Mouse (Mus musculus) ZHBTc4 (cell line): ENCODE results near the gene 9130230L23Rik.
A peak's percentile ranks its signal among the peaks of the same experiment; 100 is the strongest.

ENCODE experiments used
- DNase-seq: peaks from one replicate; pipeline ENCODE4 v3.0.0-alpha.2; 2011; ENCODE audit warnings: low read depth, low spot score

9130230L23Rik gene

DNA sequence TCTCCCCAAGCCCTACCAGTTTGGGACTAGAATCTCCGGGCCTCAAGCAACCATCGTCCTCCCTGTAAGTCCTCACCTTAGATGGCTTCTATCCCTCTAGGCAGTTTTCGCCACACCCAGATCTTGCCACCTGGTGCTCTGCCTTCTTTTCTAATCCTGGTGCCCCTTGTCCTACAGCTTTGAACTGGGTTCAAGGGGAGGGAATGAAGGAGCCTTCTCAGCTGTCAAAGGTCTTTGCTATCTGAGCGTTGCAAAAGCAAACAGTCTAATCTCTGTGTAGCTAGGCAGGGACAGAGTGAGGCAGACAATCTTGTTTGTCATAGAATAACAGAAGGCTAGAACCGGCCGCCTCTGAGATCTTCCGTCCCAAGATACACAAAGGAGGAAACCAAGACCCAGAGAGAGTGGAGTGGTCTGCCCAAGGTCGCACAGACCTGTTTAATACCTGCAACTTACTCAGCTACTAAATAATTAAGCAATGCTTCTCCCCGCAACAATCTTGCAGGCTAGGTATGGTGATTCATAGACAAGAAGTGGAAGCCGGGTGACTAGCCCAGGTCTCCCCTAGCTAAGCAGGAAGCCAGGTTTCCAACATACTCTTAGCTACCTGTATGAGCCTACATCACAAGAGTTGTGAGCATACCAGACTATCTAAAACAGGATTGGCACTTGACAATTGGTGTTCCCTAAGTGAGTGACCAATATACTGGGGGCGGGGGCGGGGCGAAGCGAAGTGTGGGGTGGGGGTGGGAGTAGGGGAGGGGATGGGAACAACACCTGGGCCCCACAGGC is at the start of gene 9130230L23Rik:
9130230L23Rik (minus strand) TSS at position 152 of the 792 bp plus-strand sequence.
- no peak for DNase-seq

DNA sequence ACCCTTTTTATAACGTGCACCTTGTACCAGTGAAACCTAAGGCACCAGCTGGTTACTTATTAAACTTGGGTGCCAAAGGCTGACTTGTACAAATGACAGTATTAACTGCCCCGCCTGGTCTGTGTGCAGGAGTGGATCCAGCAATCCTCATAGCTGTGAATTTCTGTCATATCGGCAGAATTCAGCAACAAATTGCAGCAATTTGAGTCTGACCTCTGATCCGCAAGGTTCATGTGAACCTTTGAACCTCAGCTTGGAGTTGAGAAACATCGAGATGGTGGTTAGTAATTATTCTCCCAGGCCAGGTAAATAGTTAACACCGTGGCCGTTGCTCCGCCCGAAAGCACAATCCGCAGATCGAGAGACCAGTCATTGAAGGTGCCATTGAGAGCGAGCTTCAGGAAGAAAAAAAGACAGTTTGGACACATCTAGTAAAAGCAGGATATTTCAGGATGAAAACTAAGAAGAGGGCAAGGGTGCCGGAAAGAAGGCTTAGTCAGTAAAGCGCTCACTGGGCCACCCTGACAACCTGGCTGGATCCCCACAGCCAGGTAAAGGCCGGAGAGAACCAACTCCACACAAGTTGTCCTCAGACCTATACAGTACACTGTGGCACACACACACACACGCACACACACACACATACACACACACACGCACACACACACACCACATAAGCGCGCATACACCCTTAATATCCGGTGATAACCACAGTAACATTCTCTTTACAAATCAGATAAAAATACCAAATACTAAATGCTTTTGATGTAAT is 48.9 kb upstream of the 9130230L23Rik start:
- no peak for DNase-seq

DNA sequence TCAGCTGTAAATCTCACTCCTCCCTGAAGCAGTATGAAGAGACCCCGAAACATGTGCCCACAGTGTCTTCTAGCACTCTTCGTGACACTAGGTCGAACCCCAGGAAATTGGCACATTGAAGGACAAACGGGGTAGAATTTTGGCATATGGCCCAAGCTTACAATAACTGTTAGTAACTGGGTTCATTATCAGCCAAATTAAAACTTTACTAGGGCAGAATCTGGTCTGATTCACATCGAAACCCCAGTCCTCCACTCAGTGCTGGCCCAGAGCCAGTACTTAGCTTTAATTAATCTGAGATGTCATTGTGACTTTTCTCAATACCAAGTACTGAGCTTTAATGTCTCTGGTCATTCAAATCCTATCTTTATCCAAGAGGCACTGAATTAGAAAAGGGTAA is 46.8 kb upstream of the 9130230L23Rik start:
- no peak for DNase-seq

- DNase-seq: no peak
Observed at GRCm38 (mm10) chr5:66046356-66046755, 42.3 kb upstream of the 9130230L23Rik start.

DNA sequence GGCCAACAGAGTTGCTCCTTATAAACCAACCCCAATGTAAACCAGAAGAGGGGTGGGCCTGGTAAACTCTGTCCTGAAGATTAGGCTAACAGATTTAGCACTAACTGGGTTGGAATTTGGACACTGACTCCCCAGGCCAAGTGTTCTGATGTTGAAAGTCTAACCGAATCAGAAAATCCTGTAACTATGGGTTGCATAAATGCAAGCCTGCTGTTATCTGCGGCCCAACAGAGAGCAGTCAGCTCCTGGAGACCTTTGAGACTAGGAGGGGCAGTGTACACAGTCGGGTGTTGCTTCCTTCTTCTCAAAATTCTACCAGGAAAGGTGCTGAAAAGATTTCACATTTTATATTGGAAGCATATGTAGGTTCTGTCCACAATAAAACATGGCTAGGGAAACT is 39.8 kb upstream of the 9130230L23Rik start:
- DNase-seq: no peak

DNA sequence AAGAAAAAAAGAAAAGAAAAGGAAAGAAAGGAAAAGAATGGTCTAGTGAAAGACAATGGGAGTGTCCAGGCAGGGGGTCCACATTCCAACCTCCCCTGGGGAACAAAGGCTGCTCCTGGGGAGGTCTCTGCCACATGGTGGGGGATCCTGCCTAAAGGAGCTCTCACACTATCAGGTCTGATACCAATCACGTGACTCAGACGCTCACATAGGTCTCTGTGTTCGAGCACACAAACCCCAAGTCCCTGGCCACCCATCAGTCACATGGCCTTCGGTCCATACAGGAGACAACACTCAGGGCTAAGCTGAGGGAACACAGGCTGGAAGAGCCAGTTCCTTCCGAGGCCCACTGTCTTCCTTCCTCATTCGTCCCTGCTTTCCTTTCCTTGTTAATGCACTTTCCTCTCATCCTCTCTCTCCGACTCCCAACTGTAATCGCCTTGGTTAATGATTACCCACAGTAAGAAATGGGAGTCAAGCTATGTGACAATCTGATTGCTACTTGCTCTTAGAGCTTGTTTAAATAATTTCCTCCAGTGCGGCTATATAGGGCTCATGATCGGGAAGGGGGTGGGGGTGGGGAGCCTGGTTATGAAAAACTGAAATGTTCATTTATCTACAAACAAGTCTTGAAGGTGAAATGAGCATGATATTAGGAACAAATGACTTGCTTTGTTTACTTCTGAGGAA is 38.7 kb upstream of the 9130230L23Rik start:
- peak; percentile 74 for DNase-seq

DNA sequence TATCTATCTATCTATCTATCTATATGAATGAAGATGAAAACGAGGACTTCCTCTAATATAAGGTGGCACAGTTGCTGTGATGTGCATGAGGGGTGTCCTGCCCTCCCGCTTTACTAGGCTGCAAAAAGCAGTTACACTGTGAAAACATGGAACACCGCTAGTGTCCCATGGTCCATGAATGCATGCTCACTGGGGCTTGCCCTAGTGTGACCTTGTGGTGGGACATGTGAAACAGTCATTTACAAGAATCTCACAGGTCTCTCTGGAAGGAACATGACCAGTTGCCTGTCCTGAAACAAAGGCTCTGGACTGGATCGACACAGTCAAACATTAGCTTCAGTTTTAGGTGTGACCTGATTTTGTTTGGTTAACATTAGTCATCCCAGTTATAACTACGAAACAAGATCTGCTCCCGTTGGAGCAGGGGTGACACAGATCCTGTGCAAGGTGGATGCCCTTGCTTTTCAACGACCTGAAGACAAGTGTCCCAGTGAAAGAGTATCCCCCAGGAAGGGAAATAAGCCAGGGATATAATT is 36.7 kb upstream of the 9130230L23Rik start:
- no peak for DNase-seq

GRCm38 (mm10) chr5:66039813-66040212 is 35.7 kb upstream of the 9130230L23Rik start:
- DNase-seq: no peak

GRCm38 (mm10) chr5:66037066-66037465 is 33.0 kb upstream of the 9130230L23Rik start:
- no peak for DNase-seq

DNA sequence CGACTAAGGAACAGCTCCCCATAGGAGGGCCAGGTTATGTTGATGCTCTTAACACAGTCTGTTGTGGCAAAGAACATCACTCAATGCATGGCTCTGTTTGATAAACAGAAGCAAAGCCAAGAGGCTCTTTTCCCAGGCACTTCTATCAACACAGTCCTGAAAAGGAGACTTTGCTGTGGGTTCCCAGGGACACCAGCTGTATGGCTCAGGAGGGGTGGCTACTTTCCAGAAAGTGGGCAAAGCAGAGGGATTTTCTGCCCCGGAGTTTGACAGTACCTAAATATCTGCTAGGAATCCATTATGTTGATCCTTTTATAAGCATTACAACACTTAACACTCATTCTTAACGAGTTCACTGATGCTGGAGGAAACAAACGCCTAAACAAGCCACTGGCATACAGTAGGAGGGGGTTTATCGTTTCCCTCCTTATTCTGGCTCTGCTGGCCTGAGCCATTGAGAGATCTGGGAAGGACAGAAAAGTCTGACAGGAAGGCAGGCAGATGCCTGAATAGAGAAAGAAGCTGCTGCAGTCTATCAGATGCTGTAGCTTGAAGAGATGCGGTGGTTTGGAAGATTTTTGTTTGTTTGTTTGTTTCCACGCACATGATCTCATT is 32.5 kb upstream of the 9130230L23Rik start:
- DNase-seq: no peak

GRCm38 (mm10) chr5:66034375-66035195 is 30.5 kb upstream of the 9130230L23Rik start:
- peak; percentile 46 for DNase-seq

DNA sequence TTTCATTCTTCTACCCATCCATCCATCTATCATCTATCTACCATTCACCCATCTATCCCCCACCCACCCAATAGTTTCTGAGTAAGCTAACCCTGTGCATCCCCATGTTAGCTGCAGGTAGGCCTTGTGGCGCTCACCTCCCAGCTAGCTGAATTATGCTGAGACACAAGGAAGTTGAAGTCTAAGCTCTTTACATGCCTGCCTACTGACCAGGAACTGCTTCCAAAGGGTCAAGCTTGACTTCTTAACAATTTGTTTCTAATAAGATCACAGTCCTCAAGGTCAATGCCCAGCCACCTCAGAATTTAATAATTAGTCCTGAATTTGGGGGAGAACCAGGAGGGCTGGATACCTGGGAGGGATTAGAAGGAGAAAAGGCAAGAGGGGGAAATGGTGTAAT is 28.7 kb upstream of the 9130230L23Rik start:
- DNase-seq: no peak

- DNase-seq: no peak
Observed at GRCm38 (mm10) chr5:66031699-66032098, 27.6 kb upstream of the 9130230L23Rik start.

DNA sequence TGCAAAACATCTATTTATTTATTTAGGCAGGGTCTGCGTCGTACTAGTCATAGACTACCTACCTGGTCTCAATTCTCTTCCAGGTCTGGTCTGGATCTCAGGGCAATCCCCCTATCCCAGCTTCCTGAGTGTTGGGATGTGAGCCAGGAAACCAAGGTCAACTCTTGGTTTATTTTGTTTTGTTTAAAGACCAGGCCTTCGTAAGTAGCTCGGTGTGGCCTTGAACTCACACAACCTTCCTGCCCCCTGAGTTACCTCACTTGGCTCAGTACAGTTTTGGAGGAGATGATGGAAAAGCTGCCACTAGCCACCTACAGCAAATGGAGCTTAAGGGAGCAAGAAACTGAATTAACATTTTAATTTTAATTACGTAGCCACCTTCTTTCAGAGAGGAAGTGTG is 24.1 kb upstream of the 9130230L23Rik start:
- no peak for DNase-seq

DNA sequence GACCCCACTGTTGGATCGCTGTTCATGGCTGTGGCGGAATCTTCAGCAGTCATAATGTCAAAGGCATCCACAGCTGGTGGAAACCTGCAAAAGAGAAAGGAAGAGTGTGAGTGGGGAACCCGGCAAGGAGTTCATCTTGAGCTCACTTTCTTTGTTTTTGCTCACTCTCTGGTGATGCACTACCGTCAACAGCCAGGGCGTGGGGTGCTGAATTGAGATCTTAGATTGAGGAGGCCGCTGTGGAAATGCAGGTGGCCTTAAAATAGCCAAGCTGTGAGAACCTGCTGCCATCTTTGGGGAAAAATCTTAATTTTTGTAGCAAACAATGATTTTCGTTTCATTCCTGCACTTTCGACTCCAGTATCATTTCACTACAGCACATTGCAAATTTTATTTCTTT is 23.1 kb upstream of the 9130230L23Rik start:
- DNase-seq: peak; percentile 57

GRCm38 (mm10) chr5:66026796-66027195 is 22.7 kb upstream of the 9130230L23Rik start:
- peak; percentile 50 for DNase-seq

- DNase-seq: no peak
Observed at GRCm38 (mm10) chr5:66015449-66015961, 11.4 kb upstream of the 9130230L23Rik start.

GRCm38 (mm10) chr5:66014437-66014836 is 10.4 kb upstream of the 9130230L23Rik start:
- no peak for DNase-seq

- DNase-seq: no peak
Observed at GRCm38 (mm10) chr5:66013999-66014398, 9.9 kb upstream of the 9130230L23Rik start.

- DNase-seq: no peak
Observed at GRCm38 (mm10) chr5:66008245-66008967, 4.3 kb upstream of the 9130230L23Rik start.
